Mouse (Mus musculus): ENCODE data around the gene Aars. TPM values are rescaled to one million over a fixed set of nuclear protein-coding genes. Genes with fewer than 3 reads are reported as not detected.
"Not testable (repeated sequence)": the region's sequence is repeated elsewhere in the genome, so short reads cannot be mapped to it uniquely, and the experiment has no call there.

The Aars gene
- polyA plus RNA-seq, 1 experiment = not detected

- 78% methylated on average over 2 of the region's 2 CpGs for WGBS
- H3K4me1 ChIP-seq (ENCODE audit: control insufficient read depth, insufficient read depth, low read length) = peaks cover 12% of the 10 kb centered on the region
- H3K27ac ChIP-seq (ENCODE audit: insufficient read depth, low read depth, low read length) = no peak overlapping the region
- TF ChIP-seq CTCF (IDR thresholded peaks at IDR 0.05; ENCODE audit: insufficient read depth, low read depth, low read length) (no peak), POLR2A (IDR thresholded peaks at IDR 0.05; ENCODE audit: insufficient read depth, low read depth, low read length) (no peak)
- no peak overlapping the region for H3K4me3 ChIP-seq (ENCODE audit: insufficient read depth, low read depth, low read length)
Measured at GRCm38 (mm10) chr8:111058946-111059572, 26.1 kb downstream of the Aars start.

- Histone ChIP-seq H3K4me1 (ENCODE audit: control insufficient read depth, insufficient read depth, low read length) (peaks cover 12% of the 10 kb centered on the region), H3K4me3 (ENCODE audit: insufficient read depth, low read depth, low read length) (peak overlapping the region; percentile 79), H3K27ac (ENCODE audit: insufficient read depth, low read depth, low read length) (no peak overlapping the region)
- TF ChIP-seq CTCF (IDR thresholded peaks at IDR 0.05; ENCODE audit: insufficient read depth, low read depth, low read length) = no peak
- under 1% methylated on average over 14 of the region's 14 CpGs for WGBS
Measured at GRCm38 (mm10) chr8:111061688-111062071, 28.7 kb downstream of the Aars start.

- WGBS = under 1% methylated on average over 27 of the region's 27 CpGs
Measured at GRCm38 (mm10) chr8:111062072-111062757, 29.3 kb downstream of the Aars start.

GRCm38 (mm10) chr8:111062893-111063292, 29.9 kb downstream of the Aars start:
- H3K4me1 ChIP-seq (ENCODE audit: control insufficient read depth, insufficient read depth, low read length) = peaks cover 7% of the 10 kb centered on the region; the same call in 1 of the 2 replicates
- no peak overlapping the region for H3K4me3 ChIP-seq (ENCODE audit: insufficient read depth, low read depth, low read length)
- WGBS = 43% methylated on average over 2 of the region's 2 CpGs
- TF ChIP-seq CTCF (IDR thresholded peaks at IDR 0.05; ENCODE audit: insufficient read depth, low read depth, low read length) = no peak
- no peak for TF ChIP-seq POLR2A (IDR thresholded peaks at IDR 0.05; ENCODE audit: insufficient read depth, low read depth, low read length)
- H3K27ac ChIP-seq (ENCODE audit: insufficient read depth, low read depth, low read length) = no peak overlapping the region

More at GRCm38 (mm10) chr8:111062072-111062757, 29.3 kb downstream of the Aars start:
- TF ChIP-seq POLR2A (IDR thresholded peaks at IDR 0.05; ENCODE audit: insufficient read depth, low read depth, low read length) = no peak
- no peak for TF ChIP-seq CTCF (IDR thresholded peaks at IDR 0.05; ENCODE audit: insufficient read depth, low read depth, low read length)
- Histone ChIP-seq H3K4me3 (ENCODE audit: insufficient read depth, low read depth, low read length) (peak overlapping the region; percentile 79), H3K27ac (ENCODE audit: insufficient read depth, low read depth, low read length) (peak overlapping the region; percentile 43; the same call in 1 of the 2 replicates), H3K4me1 (ENCODE audit: control insufficient read depth, insufficient read depth, low read length) (peaks cover 7% of the 10 kb centered on the region)

- Histone ChIP-seq H3K4me3 (ENCODE audit: insufficient read depth, low read depth, low read length) (no peak overlapping the region), H3K27ac (ENCODE audit: insufficient read depth, low read depth, low read length) (no peak overlapping the region), H3K4me1 (ENCODE audit: control insufficient read depth, insufficient read depth, low read length) (0 out of 2 replicates have a peak, but pooled peaks cover 4% of the 10 kb centered on the region)
- WGBS = 71% methylated on average over 4 of the region's 4 CpGs
- TF ChIP-seq CTCF (IDR thresholded peaks at IDR 0.05; ENCODE audit: insufficient read depth, low read depth, low read length) (no peak), POLR2A (IDR thresholded peaks at IDR 0.05; ENCODE audit: insufficient read depth, low read depth, low read length) (no peak)
Measured at GRCm38 (mm10) chr8:111066308-111066707, 33.4 kb downstream of the Aars start.

- TF ChIP-seq POLR2A (IDR thresholded peaks at IDR 0.05; ENCODE audit: insufficient read depth, low read depth, low read length) = no peak
- WGBS = 41% methylated on average over 10 of the region's 10 CpGs
Measured at GRCm38 (mm10) chr8:111067439-111067838, 34.5 kb downstream of the Aars start.

GRCm38 (mm10) chr8:111068660-111069059, 35.7 kb downstream of the Aars start:
- H3K4me3 ChIP-seq (ENCODE audit: insufficient read depth, low read depth, low read length); H3K27ac ChIP-seq (ENCODE audit: insufficient read depth, low read depth, low read length); H3K4me1 ChIP-seq (ENCODE audit: control insufficient read depth, insufficient read depth, low read length): not testable (repeated sequence)
- 97% methylated on average over 9 of the region's 9 CpGs for WGBS

More at GRCm38 (mm10) chr8:111067439-111067838, 34.5 kb downstream of the Aars start:
- no peak overlapping the region for H3K27ac ChIP-seq (ENCODE audit: insufficient read depth, low read depth, low read length)
- H3K4me3 ChIP-seq (ENCODE audit: insufficient read depth, low read depth, low read length) = no peak overlapping the region
- H3K4me1 ChIP-seq (ENCODE audit: control insufficient read depth, insufficient read depth, low read length) = no peaks in the 10 kb centered on the region

- TF ChIP-seq POLR2A (IDR thresholded peaks at IDR 0.05; ENCODE audit: insufficient read depth, low read depth, low read length) = no peak
- no peak for TF ChIP-seq CTCF (IDR thresholded peaks at IDR 0.05; ENCODE audit: insufficient read depth, low read depth, low read length)
- peaks cover 7% of the 10 kb centered on the region for H3K4me1 ChIP-seq (ENCODE audit: control insufficient read depth, insufficient read depth, low read length)
- H3K27ac ChIP-seq (ENCODE audit: insufficient read depth, low read depth, low read length) = no peak overlapping the region
- 64% methylated on average over 3 of the region's 3 CpGs for WGBS
- H3K4me3 ChIP-seq (ENCODE audit: insufficient read depth, low read depth, low read length) = no peak overlapping the region
Measured at GRCm38 (mm10) chr8:111075926-111076325, 43.0 kb downstream of the Aars start.

GRCm38 (mm10) chr8:111079461-111079860, 46.5 kb downstream of the Aars start:
- TF ChIP-seq CTCF (IDR thresholded peaks at IDR 0.05; ENCODE audit: insufficient read depth, low read depth, low read length) = no peak
- no peak for TF ChIP-seq POLR2A (IDR thresholded peaks at IDR 0.05; ENCODE audit: insufficient read depth, low read depth, low read length)
- no peak overlapping the region for H3K4me3 ChIP-seq (ENCODE audit: insufficient read depth, low read depth, low read length)
- 74% methylated on average over 5 of the region's 5 CpGs for WGBS
- H3K4me1 ChIP-seq (ENCODE audit: control insufficient read depth, insufficient read depth, low read length) = peaks cover 13% of the 10 kb centered on the region
- no peak overlapping the region for H3K27ac ChIP-seq (ENCODE audit: insufficient read depth, low read depth, low read length)

Measured in olfactory bulb, adult 2 months (tissue).